Mouse (Mus musculus) forebrain, embryonic 13.5 days (tissue): ENCODE measurements at regions not wholly inside any gene's neighbourhood (a gene's known extent, or its start where the extent isn't known, plus 50 kb on each side); places are given as distances from the start of the nearest gene placed in this dataset. TPM values are rescaled to one million over a fixed set of nuclear protein-coding genes. Genes with fewer than 3 reads are reported as not detected.
"Not testable (repeated sequence)": the region's sequence is repeated elsewhere in the genome, so short reads cannot be mapped to it uniquely, and the experiment has no call there.

Experiments used
- ATAC-seq: fragments of 200-750 bp; cut with Nextera tagmentation; 2 replicates; pipeline ENCODE4 v1.8.0; 2017
- H3K27ac ChIP-seq: fragments of 300-500 bp; sonication (generic); 2 replicates; pipeline ENCODE4 v1.5.1; 2015; ENCODE audit warnings: inconsistent platforms, mild to moderate bottlenecking, moderate library complexity
- H3K27me3 ChIP-seq: fragments of 300-500 bp; sonication (generic); 2 replicates; pipeline ENCODE4 v1.6.1; 2015; ENCODE audit warnings: mild to moderate bottlenecking, inconsistent platforms
- H3K36me3 ChIP-seq: fragments of 300-500 bp; sonication (generic); 2 replicates; pipeline ENCODE4 v1.6.1; 2015; ENCODE audit warnings: mild to moderate bottlenecking, inconsistent platforms; ENCODE audit not compliant: poor library complexity, severe bottlenecking
- H3K4me1 ChIP-seq: fragments of 300-500 bp; sonication (generic); 2 replicates; pipeline ENCODE4 v1.6.1; 2015; ENCODE audit warnings: inconsistent platforms
- H3K4me2 ChIP-seq: fragments of 300-500 bp; sonication (generic); 2 replicates; pipeline ENCODE4 v1.6.1; 2015; ENCODE audit warnings: inconsistent platforms, mild to moderate bottlenecking, moderate library complexity
- H3K4me3 ChIP-seq: fragments of 300-500 bp; sonication (generic); 2 replicates; pipeline ENCODE4 v1.5.1; 2015; ENCODE audit warnings: mild to moderate bottlenecking, inconsistent platforms
- H3K9ac ChIP-seq: fragments of 300-500 bp; sonication (generic); 2 replicates; pipeline ENCODE4 v1.6.1; 2015; ENCODE audit warnings: mild to moderate bottlenecking, inconsistent platforms
- H3K9me3 ChIP-seq: fragments of 300-500 bp; sonication (generic); replicated peaks from 2 replicates; pipeline ENCODE4 v1.6.1; 2016; ENCODE audit warnings: inconsistent platforms
- WGBS: fragments of 180-500 bp; shearing (Covaris S2); methylation state at CpG from one replicate; pipeline ENCODE4 v1.1.7; 2015; 5-methylcytosine and 5-hydroxymethylcytosine counted together
- microRNA-seq: library from miRNA; unstranded; fragments of <30 nt; microRNA quantifications from one replicate; pipeline ENCODE4, GENCODE M21; 2016

DNA sequence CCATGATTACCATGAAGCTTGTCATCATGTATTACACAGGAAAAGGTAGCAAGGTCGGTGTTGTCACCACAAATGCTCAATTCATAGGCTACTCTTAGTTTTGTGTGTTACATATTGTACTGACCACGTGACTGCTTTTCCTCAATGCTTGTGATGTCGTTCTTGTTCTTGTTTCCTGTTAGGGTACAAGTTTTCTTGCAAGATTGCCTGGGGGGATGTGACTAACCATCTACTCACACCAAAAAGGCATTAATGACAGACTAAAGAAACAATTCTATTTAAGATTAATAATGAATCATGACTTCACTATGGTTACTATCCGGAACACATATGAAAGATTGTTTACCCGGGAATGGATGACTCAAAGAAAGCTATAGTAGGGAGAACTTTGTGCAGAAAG, 165.0 kb upstream of the Klhl1 start:
- no peaks in the 10 kb centered on the region for H3K27me3 ChIP-seq
- no peak overlapping the region for H3K4me2 ChIP-seq
- no peak overlapping the region for H3K9ac ChIP-seq
- ATAC-seq, result no peak
- 82% methylated on average over 5 of the region's 5 CpGs for WGBS
- H3K27ac ChIP-seq, result no peak overlapping the region
- H3K9me3 ChIP-seq, result no peaks in the 10 kb centered on the region
- no peaks in the 10 kb centered on the region for H3K4me1 ChIP-seq
- no peaks in the 10 kb centered on the region for H3K36me3 ChIP-seq
- no peak overlapping the region for H3K4me3 ChIP-seq

DNA sequence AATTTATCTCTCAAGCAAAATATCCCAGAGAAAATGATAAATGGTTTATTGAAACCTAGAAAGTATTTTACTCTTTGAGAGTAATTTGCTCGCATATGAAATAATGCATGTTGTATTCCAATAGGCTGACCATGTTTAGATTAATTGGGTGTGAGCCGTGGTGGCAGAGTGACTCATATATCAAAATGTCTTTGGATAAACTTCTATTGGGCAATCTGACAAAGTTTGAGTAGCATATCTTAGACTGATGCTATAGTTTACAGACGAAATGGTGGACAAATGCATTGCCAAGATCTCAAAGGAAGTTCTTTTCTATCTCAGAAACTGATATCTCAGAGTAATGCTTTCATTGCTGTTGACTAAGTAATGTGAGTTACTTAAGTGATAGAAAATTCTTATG, 162.8 kb upstream of the Klhl1 start:
- H3K4me3 ChIP-seq, result no peak overlapping the region
- H3K4me1 ChIP-seq, result no peaks in the 10 kb centered on the region
- no peaks in the 10 kb centered on the region for H3K36me3 ChIP-seq
- H3K9ac ChIP-seq, result no peak overlapping the region
- no peak overlapping the region for H3K27ac ChIP-seq
- H3K27me3 ChIP-seq, result no peaks in the 10 kb centered on the region
- H3K9me3 ChIP-seq, result no peaks in the 10 kb centered on the region
- no peak for ATAC-seq
- no peak overlapping the region for H3K4me2 ChIP-seq
- 84% methylated on average over 3 of the region's 3 CpGs for WGBS

DNA sequence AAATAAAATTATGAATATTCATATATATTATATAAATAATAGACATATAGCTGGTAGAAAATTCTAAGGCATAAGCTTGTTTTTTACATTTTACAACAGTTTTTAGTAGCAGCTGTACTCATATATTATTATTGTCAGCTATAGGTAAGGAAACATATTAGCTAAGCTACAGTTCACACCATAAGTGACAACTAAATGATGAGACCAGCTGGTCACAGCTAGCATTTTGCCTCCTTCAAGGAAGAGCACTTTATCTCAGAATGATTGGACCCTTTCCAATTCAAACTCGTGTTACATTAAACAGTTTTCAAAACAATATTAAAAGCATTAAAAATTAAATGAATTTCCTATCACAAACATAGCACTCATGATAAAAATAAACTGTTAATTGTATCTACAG, 157.3 kb upstream of the Klhl1 start:
- Histone ChIP-seq H3K9ac (no peak overlapping the region), H3K4me1 (no peaks in the 10 kb centered on the region), H3K27me3 (no peaks in the 10 kb centered on the region), H3K4me3 (no peak overlapping the region), H3K27ac (no peak overlapping the region), H3K9me3 (no peaks in the 10 kb centered on the region), H3K4me2 (no peak overlapping the region), H3K36me3 (no peaks in the 10 kb centered on the region)
- 65% methylated on average over 1 of the region's 1 CpGs for WGBS
- no peak for ATAC-seq

DNA sequence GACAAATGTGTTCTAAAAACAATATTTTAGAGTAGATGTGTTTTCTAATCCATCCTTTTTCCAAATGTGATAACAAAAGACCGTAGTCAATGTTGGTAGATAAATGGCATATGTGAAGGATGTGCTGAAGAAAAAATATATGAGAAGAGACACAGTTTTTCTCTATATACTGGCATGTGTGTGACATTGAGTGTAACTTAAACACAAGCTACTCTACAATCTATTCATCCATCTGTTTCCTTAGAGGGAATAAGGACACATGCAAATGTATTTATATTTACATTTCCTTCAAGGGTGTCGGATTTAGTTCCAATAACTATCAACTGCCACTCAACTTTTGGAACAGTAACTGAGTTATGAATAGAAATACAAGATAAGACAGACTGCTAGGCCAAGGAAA, 149.7 kb upstream of the Klhl1 start:
- H3K4me1 ChIP-seq, result no peaks in the 10 kb centered on the region
- no peak overlapping the region for H3K4me2 ChIP-seq
- H3K27me3 ChIP-seq, result no peaks in the 10 kb centered on the region
- H3K4me3 ChIP-seq, result no peak overlapping the region
- ATAC-seq, result no peak; the same call in 1 of the 2 replicates
- H3K36me3 ChIP-seq, result no peaks in the 10 kb centered on the region
- H3K9me3 ChIP-seq, result no peaks in the 10 kb centered on the region
- 82% methylated on average over 2 of the region's 2 CpGs for WGBS
- no peak overlapping the region for H3K9ac ChIP-seq
- no peak overlapping the region for H3K27ac ChIP-seq

DNA sequence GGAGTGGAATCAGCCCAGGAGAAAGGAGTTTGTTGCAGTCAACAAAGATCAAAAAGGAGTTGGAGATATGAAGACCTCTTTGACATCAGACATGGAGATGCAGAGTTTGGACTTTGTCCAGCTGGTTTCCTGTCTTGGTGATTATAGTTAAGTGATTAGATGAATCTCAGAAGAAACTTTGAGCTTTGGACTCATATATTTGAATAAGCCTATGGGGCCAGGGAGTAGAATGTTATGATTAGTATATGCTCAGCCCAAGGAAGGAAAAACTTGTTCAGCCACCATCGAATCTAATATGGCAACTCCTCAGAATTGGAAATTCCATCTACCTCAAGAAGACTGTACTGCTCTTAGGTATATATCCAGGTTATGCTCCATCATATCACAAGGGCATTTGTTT, 137.6 kb upstream of the Klhl1 start:
- WGBS, result 87% methylated on average over 1 of the region's 1 CpGs
- no peak overlapping the region for H3K27ac ChIP-seq
- ATAC-seq, result no peak

DNA sequence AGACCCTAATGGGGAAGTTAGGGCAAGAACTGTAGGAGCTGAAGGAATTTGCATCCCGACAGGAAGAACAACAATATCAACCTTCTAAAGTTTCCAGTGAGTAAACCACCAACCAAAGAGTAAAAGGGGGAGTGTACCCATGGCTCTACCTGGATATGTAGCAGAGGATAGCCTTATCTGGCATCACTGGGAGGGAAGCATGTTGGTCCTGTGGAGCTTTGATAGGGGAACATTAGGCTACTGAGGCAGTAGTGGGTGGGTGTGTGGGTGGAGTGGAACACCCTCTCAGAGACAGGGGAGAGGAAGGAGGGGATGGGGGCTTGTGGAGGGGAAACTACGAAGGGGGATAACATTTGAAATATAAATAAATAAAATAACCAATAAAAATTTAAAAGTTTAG, 111.4 kb upstream of the Klhl1 start:
- H3K4me2 ChIP-seq, result no peak overlapping the region
- H3K27me3 ChIP-seq, result no peaks in the 10 kb centered on the region
- no peak for ATAC-seq

More for the DNA sequence above, 137.6 kb upstream of the Klhl1 start:
- H3K4me1 ChIP-seq, result no peaks in the 10 kb centered on the region
- H3K36me3 ChIP-seq, result no peaks in the 10 kb centered on the region
- H3K9me3 ChIP-seq, result no peaks in the 10 kb centered on the region
- H3K9ac ChIP-seq, result no peak overlapping the region
- H3K4me3 ChIP-seq, result no peak overlapping the region
- no peaks in the 10 kb centered on the region for H3K27me3 ChIP-seq
- H3K4me2 ChIP-seq, result no peak overlapping the region

DNA sequence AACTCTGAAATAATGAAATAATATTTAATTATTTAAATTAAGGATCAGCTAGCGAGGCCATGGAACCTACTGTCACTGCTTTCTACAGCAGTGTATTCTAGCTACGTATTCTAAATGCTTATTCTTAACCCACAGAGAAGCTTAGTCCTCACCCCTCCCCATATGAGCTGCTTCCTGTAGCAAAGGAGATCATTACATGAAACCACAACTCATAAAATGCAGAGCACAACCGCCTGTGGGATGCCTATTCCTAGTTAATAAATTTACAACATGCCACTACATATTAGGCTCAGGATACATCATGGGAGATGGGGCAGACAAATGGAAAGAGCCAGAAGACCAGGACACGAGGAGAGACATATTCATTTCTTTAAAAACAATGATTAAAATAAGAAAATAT, 87.8 kb upstream of the Klhl1 start:
- Histone ChIP-seq H3K9ac (no peak overlapping the region), H3K4me2 (no peak overlapping the region), H3K9me3 (no peaks in the 10 kb centered on the region), H3K4me3 (no peak overlapping the region), H3K36me3 (no peaks in the 10 kb centered on the region), H3K4me1 (no peaks in the 10 kb centered on the region), H3K27ac (no peak overlapping the region), H3K27me3 (no peaks in the 10 kb centered on the region)
- WGBS, result 83% methylated on average over 4 of the region's 4 CpGs
- ATAC-seq, result no peak

More for the DNA sequence above, 111.4 kb upstream of the Klhl1 start:
- H3K9me3 ChIP-seq, result no peaks in the 10 kb centered on the region
- H3K27ac ChIP-seq, result no peak overlapping the region
- no peaks in the 10 kb centered on the region for H3K4me1 ChIP-seq
- H3K4me3 ChIP-seq, result no peak overlapping the region
- H3K36me3 ChIP-seq, result no peaks in the 10 kb centered on the region
- H3K9ac ChIP-seq, result no peak overlapping the region
- 86% methylated on average over 2 of the region's 2 CpGs for WGBS

DNA sequence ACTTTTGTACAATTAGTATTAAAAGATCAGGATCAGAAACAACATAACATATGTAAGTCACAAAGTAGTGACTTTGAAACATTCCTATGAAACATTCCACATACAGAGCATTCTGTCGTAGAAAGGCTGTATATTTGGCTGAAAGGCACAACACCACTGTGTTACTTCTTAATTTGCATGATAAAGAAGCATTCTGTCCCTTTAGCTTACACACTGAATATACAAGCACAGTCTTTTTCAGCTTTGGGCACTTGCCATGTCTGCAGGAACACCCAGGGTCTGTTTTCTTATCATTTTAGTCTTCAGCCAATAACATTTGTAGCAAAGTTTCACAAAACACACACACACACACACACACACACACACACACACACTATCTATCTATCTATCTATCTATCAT, 82.2 kb upstream of the Klhl1 start:
- peak; percentile 86 for ATAC-seq
- not testable (repeated sequence) for H3K4me2 ChIP-seq, H3K36me3 ChIP-seq, H3K4me3 ChIP-seq, H3K27me3 ChIP-seq, H3K27ac ChIP-seq, H3K9ac ChIP-seq, H3K9me3 ChIP-seq, H3K4me1 ChIP-seq
- 23% methylated on average over 1 of the region's 1 CpGs for WGBS

DNA sequence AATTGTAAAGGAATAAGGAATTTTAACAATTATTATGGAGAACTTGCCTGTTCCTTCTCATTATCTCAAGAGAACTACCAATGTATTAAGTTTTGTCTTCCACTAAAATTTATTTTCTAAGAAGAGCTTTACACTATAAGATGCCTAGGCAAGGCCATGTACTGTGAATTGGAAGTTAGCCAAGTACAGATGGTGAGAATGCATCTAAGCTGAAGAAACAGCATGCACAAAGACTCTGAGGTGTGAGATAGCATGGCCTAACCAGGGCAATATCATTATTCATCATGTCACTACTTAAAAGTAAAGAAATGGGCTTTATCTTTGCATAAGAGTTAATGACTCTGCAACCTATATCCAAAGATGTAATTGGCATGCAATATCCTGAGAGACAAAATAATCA, 73.1 kb upstream of the Klhl1 start:
- Histone ChIP-seq H3K36me3 (no peaks in the 10 kb centered on the region), H3K9me3 (no peaks in the 10 kb centered on the region), H3K27me3 (no peaks in the 10 kb centered on the region), H3K4me3 (no peak overlapping the region), H3K27ac (no peak overlapping the region), H3K4me1 (no peaks in the 10 kb centered on the region), H3K4me2 (no peak overlapping the region), H3K9ac (no peak overlapping the region)
- ATAC-seq, result peak; percentile 77

Small RNA genes in the stretch of these regions (microRNA-seq; reads per million reads assigned to microRNA genes)
- gene Gm27441, result not detected
